Mouse (Mus musculus) stomach, postnatal 0 days (tissue): ENCODE measurements around the gene Rtn4. TPM values are rescaled to one million over a fixed set of nuclear protein-coding genes. Genes with fewer than 3 reads are reported as not detected.
"Not testable (repeated sequence)": the region's sequence is repeated elsewhere in the genome, so short reads cannot be mapped to it uniquely, and the experiment has no call there.

Experiments
- ATAC-seq: fragments of 200-750 bp; cut with Nextera tagmentation; 2 replicates; pipeline ENCODE4 v1.8.0; 2017; ENCODE audit not compliant: low FRiP score, low TSS enrichment
- DNase-seq: peaks from one replicate; pipeline ENCODE4 v3.0.0-alpha.2; 2016; ENCODE audit warnings: low spot score
- H3K27ac ChIP-seq: fragments of 300-500 bp; sonication (generic); replicated peaks from 2 replicates; pipeline ENCODE4 v1.5.1; 2014; ENCODE audit warnings: mild to moderate bottlenecking, control low read depth
- H3K27me3 ChIP-seq: fragments of 300-500 bp; sonication (generic); 2 replicates; pipeline ENCODE4 v1.6.1; 2014; ENCODE audit warnings: low read length; ENCODE audit not compliant: control insufficient read depth, insufficient read depth
- H3K36me3 ChIP-seq: fragments of 300-500 bp; sonication (generic); 2 replicates; pipeline ENCODE4 v1.6.1; 2014; ENCODE audit warnings: low read length, mixed read lengths; ENCODE audit not compliant: control insufficient read depth, insufficient read depth
- H3K4me1 ChIP-seq: fragments of 300-500 bp; sonication (generic); replicated peaks from 2 replicates; pipeline ENCODE4 v1.6.1; 2014; ENCODE audit warnings: antibody characterized with exemption; ENCODE audit not compliant: control insufficient read depth, insufficient read depth
- H3K4me2 ChIP-seq: fragments of 300-500 bp; sonication (generic); replicated peaks from 2 replicates; pipeline ENCODE4 v1.6.1; 2014; ENCODE audit warnings: low read depth, mild to moderate bottlenecking, control low read depth, moderate library complexity
- H3K4me3 ChIP-seq: fragments of 300-500 bp; sonication (generic); 2 replicates; pipeline ENCODE4 v1.5.1; 2014; ENCODE audit warnings: low read depth, low read length, control low read depth
- H3K9ac ChIP-seq: fragments of 300-500 bp; sonication (generic); 2 replicates; pipeline ENCODE4 v1.6.1; 2014; ENCODE audit warnings: mild to moderate bottlenecking, low read length, control low read depth, mixed read lengths
- H3K9me3 ChIP-seq: fragments of 300-500 bp; sonication (generic); 2 replicates; pipeline ENCODE4 v1.6.1; 2016; ENCODE audit warnings: low read length; ENCODE audit not compliant: control insufficient read depth
- CTCF ChIP-seq: IDR thresholded peaks from 2 replicates; pipeline ENCODE4 v1.5.1; 2016; ENCODE audit warnings: antibody characterized with exemption, low read depth, mild to moderate bottlenecking, moderate library complexity
- EP300 ChIP-seq: optimal IDR thresholded peaks from 2 replicates; pipeline ENCODE3; 2016; ENCODE audit warnings: antibody characterized with exemption
- WGBS: fragments of 180-500 bp; shearing (Covaris S2); extraction: QIAGEN DNeasy Blood & Tissue Kit; methylation state at CpG from one replicate; pipeline ENCODE4 v1.1.7; 2014; 5-methylcytosine and 5-hydroxymethylcytosine counted together
- polyA plus RNA-seq: library from polyadenylated mRNA; unstranded; fragments of >200 nt; fragmentation: Nextera tagmentation; extraction: Ambion mirVana; gene quantifications from 2 replicates; pipeline ENCODE4 v1.2.1, GENCODE M21; 2015

Rtn4 gene
- polyA plus RNA-seq, 1 experiment from 2014 or later = 56.1 TPM

- ATAC-seq (no peak), DNase-seq (no peak)
- H3K9me3 ChIP-seq = no peaks in the 10 kb centered on the region
- no peak overlapping the region for H3K4me3 ChIP-seq
- H3K36me3 ChIP-seq = peaks cover 7% of the 10 kb centered on the region
- no peak overlapping the region for H3K9ac ChIP-seq
- no peaks in the 10 kb centered on the region for H3K27me3 ChIP-seq
- H3K4me2 ChIP-seq = no peak overlapping the region
- TF ChIP-seq CTCF (no peak), EP300 (no peak)
- no peak overlapping the region for H3K27ac ChIP-seq
- H3K4me1 ChIP-seq = no peaks in the 10 kb centered on the region
- 89% methylated on average over 1 of the region's 1 CpGs for WGBS
Observed at GRCm38 (mm10) chr11:29747881-29748280, 55.1 kb downstream of the Rtn4 start.

GRCm38 (mm10) chr11:29748750-29749467 lies 56.2 kb downstream of the Rtn4 start:
- DNase-seq (no peak), ATAC-seq (no peak)
- Histone ChIP-seq H3K9me3 (no peaks in the 10 kb centered on the region), H3K9ac (no peak overlapping the region), H3K27ac (no peak overlapping the region), H3K4me2 (no peak overlapping the region), H3K36me3 (peaks cover 7% of the 10 kb centered on the region), H3K27me3 (no peaks in the 10 kb centered on the region), H3K4me3 (no peak overlapping the region), H3K4me1 (no peaks in the 10 kb centered on the region)
- TF ChIP-seq CTCF (no peak), EP300 (no peak)
- 90% methylated on average over 8 of the region's 8 CpGs for WGBS

DNA sequence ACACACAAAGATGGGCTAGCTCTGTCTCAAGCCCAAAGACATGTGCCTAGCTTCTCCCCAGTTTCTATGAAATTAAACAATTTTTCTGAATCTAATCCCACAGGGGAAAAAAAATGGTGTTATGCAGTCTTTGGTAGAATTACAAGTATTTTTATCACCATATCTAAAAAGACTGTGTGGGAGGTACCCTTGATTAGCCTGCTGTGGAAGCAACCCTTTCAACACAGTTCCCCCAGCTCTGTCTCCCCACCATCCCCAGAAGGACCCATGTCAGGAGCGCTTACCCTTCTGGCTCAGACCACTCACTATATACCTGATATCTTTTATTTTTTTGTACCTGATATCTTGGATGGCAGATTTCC lies 56.7 kb downstream of the Rtn4 start:
- H3K4me2 ChIP-seq = no peak overlapping the region
- no peak overlapping the region for H3K9ac ChIP-seq
- H3K9me3 ChIP-seq = no peaks in the 10 kb centered on the region
- H3K27ac ChIP-seq = no peak overlapping the region
- TF ChIP-seq CTCF (no peak), EP300 (no peak)
- WGBS = 91% methylated on average over 1 of the region's 1 CpGs
- H3K4me3 ChIP-seq = no peak overlapping the region
- ATAC-seq (no peak), DNase-seq (no peak)
- H3K36me3 ChIP-seq = peaks cover 7% of the 10 kb centered on the region
- H3K27me3 ChIP-seq = no peaks in the 10 kb centered on the region
- no peaks in the 10 kb centered on the region for H3K4me1 ChIP-seq

DNA sequence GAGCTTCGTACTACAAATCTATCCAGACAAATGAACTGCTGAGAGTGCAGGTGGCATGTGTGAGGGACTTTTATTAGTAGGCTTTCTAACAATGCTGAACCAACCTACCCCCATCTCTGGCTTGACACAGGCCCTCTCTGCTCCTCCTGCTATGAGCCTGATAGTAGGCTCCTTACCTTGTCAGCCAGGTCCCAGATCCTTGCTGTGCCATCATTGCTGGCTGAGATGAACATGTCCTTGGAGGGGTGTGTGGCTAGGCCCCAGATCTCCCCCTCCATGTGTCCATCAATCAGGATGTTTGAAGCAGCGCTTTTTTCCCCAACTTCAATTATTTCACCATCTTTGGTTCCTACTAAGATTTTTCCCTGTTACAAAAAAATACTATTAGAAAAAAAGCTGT lies 58.3 kb downstream of the Rtn4 start:
- no peaks in the 10 kb centered on the region for H3K9me3 ChIP-seq
- no peak overlapping the region for H3K27ac ChIP-seq
- DNase-seq = no peak
- ATAC-seq = no peak
- no peaks in the 10 kb centered on the region for H3K4me1 ChIP-seq
- no peak overlapping the region for H3K4me3 ChIP-seq
- TF ChIP-seq EP300 = no peak
- no peak for TF ChIP-seq CTCF
- H3K27me3 ChIP-seq = no peaks in the 10 kb centered on the region
- WGBS = 92% methylated on average over 2 of the region's 2 CpGs
- no peak overlapping the region for H3K4me2 ChIP-seq
- peaks cover 6% of the 10 kb centered on the region; the same call in 1 of the 2 replicates for H3K36me3 ChIP-seq
- H3K9ac ChIP-seq = no peak overlapping the region

DNA sequence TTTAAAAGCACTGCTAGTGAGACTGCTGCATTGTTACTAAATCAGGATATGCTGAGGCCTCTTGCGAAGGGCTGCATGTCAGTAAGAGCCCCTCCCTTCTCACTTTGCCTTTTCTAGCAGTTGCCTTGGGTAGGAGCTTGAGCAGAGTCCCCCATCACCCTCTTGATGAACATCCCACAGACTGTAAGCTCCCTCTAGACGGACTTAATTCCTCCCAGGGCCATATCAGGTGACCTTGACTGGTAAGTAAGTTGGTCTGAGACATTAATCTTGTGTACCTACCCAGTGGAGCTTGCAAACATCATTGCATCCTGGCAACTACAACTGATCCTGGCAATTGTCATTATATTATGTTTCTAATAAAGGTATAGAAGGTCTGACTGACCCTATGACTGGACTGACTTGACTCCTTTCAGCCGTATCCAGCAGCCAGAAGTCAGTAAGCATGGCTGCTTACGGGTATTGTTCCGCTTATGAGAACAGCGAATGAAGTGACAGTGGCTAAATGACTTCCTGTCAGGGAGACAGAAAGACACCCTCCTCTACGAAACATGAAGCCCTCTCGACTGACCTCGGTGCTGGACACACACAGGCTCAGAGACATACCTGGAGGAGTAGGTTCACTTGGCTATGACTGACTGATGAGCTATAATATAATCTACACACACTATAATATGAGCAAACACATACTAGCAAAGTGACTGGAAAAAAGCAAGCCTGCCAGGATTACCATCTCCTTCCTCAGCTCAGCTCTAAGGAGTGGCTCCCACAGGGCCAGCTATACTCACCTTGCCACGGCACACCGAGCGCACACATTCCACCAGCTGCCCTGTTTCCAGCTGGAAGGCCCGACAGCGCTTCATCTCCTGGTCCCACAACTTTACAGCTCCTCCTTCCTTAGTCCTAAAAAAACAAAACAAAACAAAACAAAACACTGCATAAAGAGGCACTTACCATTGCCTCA lies 59.2 kb downstream of the Rtn4 start:
- no peaks in the 10 kb centered on the region for H3K36me3 ChIP-seq
- TF ChIP-seq CTCF (no peak), EP300 (no peak)
- ATAC-seq (no peak), DNase-seq (no peak)
- H3K4me2 ChIP-seq = no peak overlapping the region
- no peak overlapping the region for H3K27ac ChIP-seq
- no peaks in the 10 kb centered on the region for H3K27me3 ChIP-seq
- no peak overlapping the region for H3K9ac ChIP-seq
- no peak overlapping the region for H3K4me3 ChIP-seq
- no peaks in the 10 kb centered on the region for H3K4me1 ChIP-seq
- no peaks in the 10 kb centered on the region for H3K9me3 ChIP-seq
- WGBS = 80% methylated on average over 14 of the region's 14 CpGs

- not testable (repeated sequence) for H3K27ac ChIP-seq, H3K4me2 ChIP-seq, H3K36me3 ChIP-seq, H3K4me1 ChIP-seq, H3K27me3 ChIP-seq, ATAC-seq, H3K4me3 ChIP-seq, H3K9me3 ChIP-seq, H3K9ac ChIP-seq, DNase-seq
- 93% methylated on average over 5 of the region's 5 CpGs for WGBS
Observed at GRCm38 (mm10) chr11:29756007-29756406, 63.3 kb downstream of the Rtn4 start.
